Mouse (Mus musculus): Measurements from ENCODE around the gene Msh6. TPM values are rescaled to one million over a fixed set of nuclear protein-coding genes. Genes with fewer than 3 reads are reported as not detected.

The Msh6 gene
- polyA plus RNA-seq, 1 experiment from 2014 or later, result 92.9 TPM

- no peak overlapping the region for H3K4me3 ChIP-seq (replicated peaks)
- no peak overlapping the region for H3K4me2 ChIP-seq
- no peak overlapping the region for H3K9ac ChIP-seq (replicated peaks)
- ATAC-seq (ENCODE audit: insufficient number of reproducible peaks, insufficient read depth, low FRiP score, low TSS enrichment, low read depth), result no peak
- no peak overlapping the region for H3K27ac ChIP-seq
- H3K4me1 ChIP-seq (replicated peaks), result no peaks in the 10 kb centered on the region
- 53% methylated on average over 4 of the region's 4 CpGs for WGBS
- H3K9me3 ChIP-seq, result no peaks in the 10 kb centered on the region
- no peaks in the 10 kb centered on the region for H3K36me3 ChIP-seq
- H3K27me3 ChIP-seq, result no peaks in the 10 kb centered on the region
Observed at GRCm38 (mm10) chr17:88025227-88025626, 50.4 kb downstream of the Msh6 start.

- no peak for ATAC-seq (ENCODE audit: insufficient number of reproducible peaks, insufficient read depth, low FRiP score, low TSS enrichment, low read depth)
- no peaks in the 10 kb centered on the region for H3K27me3 ChIP-seq
- H3K4me1 ChIP-seq (replicated peaks), result 0 out of 2 replicates have a peak, but pooled peaks cover 2% of the 10 kb centered on the region
- no peak overlapping the region for H3K4me3 ChIP-seq (replicated peaks)
- whole genome bisulfite sequencing, result 89% methylated on average over 17 of the region's 17 CpGs
- no peaks in the 10 kb centered on the region for H3K36me3 ChIP-seq
- H3K9ac ChIP-seq (replicated peaks), result no peak overlapping the region
- no peaks in the 10 kb centered on the region for H3K9me3 ChIP-seq
- H3K4me2 ChIP-seq, result no peak overlapping the region
- no peak overlapping the region for H3K27ac ChIP-seq
Observed at GRCm38 (mm10) chr17:88029194-88029970, 54.5 kb downstream of the Msh6 start.

- Histone ChIP-seq H3K27me3 (no peaks in the 10 kb centered on the region), H3K36me3 (no peaks in the 10 kb centered on the region), H3K4me3 (replicated peaks) (no peak overlapping the region), H3K9me3 (no peaks in the 10 kb centered on the region), H3K9ac (replicated peaks) (no peak overlapping the region), H3K4me2 (no peak overlapping the region), H3K27ac (no peak overlapping the region), H3K4me1 (replicated peaks) (0 out of 2 replicates have a peak, but pooled peaks cover 4% of the 10 kb centered on the region)
- WGBS, result 95% methylated on average over 5 of the region's 5 CpGs
- ATAC-seq (ENCODE audit: insufficient number of reproducible peaks, insufficient read depth, low FRiP score, low TSS enrichment, low read depth), result no peak
Observed at GRCm38 (mm10) chr17:88031755-88032154, 56.9 kb downstream of the Msh6 start.

GRCm38 (mm10) chr17:88034418-88034817 is 59.6 kb downstream of the Msh6 start:
- no peak for ATAC-seq (ENCODE audit: insufficient number of reproducible peaks, insufficient read depth, low FRiP score, low TSS enrichment, low read depth)
- Histone ChIP-seq H3K9ac (replicated peaks) (no peak overlapping the region), H3K4me2 (no peak overlapping the region), H3K36me3 (no peaks in the 10 kb centered on the region), H3K27ac (no peak overlapping the region), H3K27me3 (no peaks in the 10 kb centered on the region), H3K9me3 (no peaks in the 10 kb centered on the region), H3K4me1 (replicated peaks) (0 out of 2 replicates have a peak, but pooled peaks cover 4% of the 10 kb centered on the region), H3K4me3 (replicated peaks) (no peak overlapping the region)
- 83% methylated on average over 4 of the region's 4 CpGs for whole genome bisulfite sequencing

Other genes starting within 250 kb of the Msh6 start
- 0.14 TPM in 1 of 2 replicates, not detected in the other for gene Kcnk12, start 177.1 kb upstream of the Msh6 start, polyA plus RNA-seq (2016; fragmentation: Nextera tagmentation; extraction: Ambion mirVana)
- gene Rpl36-ps4, start 54.1 kb upstream of the Msh6 start, polyA plus RNA-seq (2016; fragmentation: Nextera tagmentation; extraction: Ambion mirVana), result not detected in 2 replicates
- 23.5 and 29.1 TPM in 2 replicates for gene Fbxo11, start 90.2 kb downstream of the Msh6 start, polyA plus RNA-seq (2016; fragmentation: Nextera tagmentation; extraction: Ambion mirVana)

Measured in limb, embryonic 12.5 days (tissue).